Mouse (Mus musculus): ENCODE measurements around the gene Strc. TPM values are rescaled to one million over a fixed set of nuclear protein-coding genes. Genes with fewer than 3 reads are reported as not detected.

The Strc gene
- polyA plus RNA-seq, 1 experiment from 2014 or later = not detected

DNA sequence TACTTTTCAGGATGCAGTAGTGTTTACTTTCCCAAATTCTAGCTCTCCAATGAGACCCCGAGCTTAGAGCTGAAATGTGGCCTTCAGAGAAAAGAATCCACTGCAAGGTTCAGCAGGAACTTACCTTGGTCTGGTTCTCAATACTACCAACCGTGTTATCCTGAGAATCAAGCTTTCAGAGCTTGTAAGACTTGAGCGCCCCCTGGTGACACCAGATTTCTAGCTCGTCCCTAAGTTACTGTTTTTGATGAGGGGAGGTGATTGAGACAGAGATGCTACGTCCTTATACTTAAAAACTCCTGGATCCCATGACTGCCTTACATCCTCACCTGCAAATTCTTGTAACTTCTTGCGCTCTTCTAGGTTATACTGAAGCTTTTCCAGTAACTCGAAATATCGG is 9.7 kb upstream of the Strc start:
- peak; percentile 74 for DNase-seq (ENCODE audit: extremely low spot score, low spot score)
- H3K4me1 ChIP-seq = no peaks in the 10 kb centered on the region
- H3K36me3 ChIP-seq (replicated peaks) = no peaks in the 10 kb centered on the region
- no peak overlapping the region for H3K27ac ChIP-seq
- no peaks in the 10 kb centered on the region for H3K9me3 ChIP-seq
- 15% methylated on average over 8 of the region's 8 CpGs for WGBS
- no peaks in the 10 kb centered on the region for H3K27me3 ChIP-seq (ENCODE audit: poor library complexity, severe bottlenecking)
- no peak overlapping the region for H3K4me3 ChIP-seq

DNA sequence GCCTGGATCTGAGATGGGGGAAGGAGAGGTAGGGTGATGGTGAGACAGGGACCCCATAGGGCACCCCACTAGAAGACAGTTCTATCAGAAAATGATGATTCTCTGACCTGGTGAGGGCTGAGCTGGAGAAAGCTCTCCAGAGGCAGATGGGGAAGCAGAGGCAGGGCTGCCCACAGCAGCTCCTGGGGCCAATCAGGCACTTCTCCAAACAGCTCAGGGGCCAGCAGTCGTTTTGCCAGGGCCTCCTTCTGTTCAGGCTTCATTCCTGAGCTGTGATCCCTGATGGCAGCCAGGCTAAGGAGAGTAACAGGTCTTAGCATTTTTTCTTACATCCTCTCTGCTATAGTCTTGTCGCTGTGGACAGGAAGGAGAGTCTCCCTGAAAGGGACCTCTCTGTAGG is 12.2 kb downstream of the Strc start:
- Histone ChIP-seq H3K27me3 (ENCODE audit: poor library complexity, severe bottlenecking) (no peaks in the 10 kb centered on the region), H3K27ac (no peak overlapping the region), H3K9me3 (no peaks in the 10 kb centered on the region), H3K36me3 (replicated peaks) (no peaks in the 10 kb centered on the region), H3K4me3 (no peak overlapping the region), H3K4me1 (0 out of 2 replicates have a peak, but pooled peaks cover 2% of the 10 kb centered on the region)
- WGBS = 53% methylated on average over 2 of the region's 2 CpGs
- DNase-seq (ENCODE audit: extremely low spot score, low spot score) = no peak

DNA sequence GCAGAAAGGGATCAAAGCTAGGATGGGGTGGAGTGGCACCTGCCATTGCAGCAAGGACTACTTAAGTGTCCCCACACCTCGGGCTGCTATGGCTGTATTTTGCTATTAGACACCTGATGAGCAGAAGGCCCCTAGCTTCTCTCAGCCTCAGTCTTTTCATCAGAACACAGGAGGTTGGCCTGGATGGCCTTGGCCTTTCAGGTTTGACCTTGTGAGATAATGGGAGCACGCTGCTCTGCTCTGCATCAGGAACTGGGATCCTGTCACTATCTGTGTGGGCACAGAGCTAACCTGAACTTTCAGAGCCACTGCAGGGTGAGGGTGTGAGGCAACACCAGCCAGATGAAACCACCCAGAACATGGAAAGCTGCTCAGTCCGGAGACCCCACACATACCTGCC is 14.7 kb downstream of the Strc start:
- DNase-seq (ENCODE audit: extremely low spot score, low spot score) = no peak
- WGBS = 80% methylated on average over 3 of the region's 3 CpGs
- H3K4me3 ChIP-seq = no peak overlapping the region
- H3K27me3 ChIP-seq (ENCODE audit: poor library complexity, severe bottlenecking) = no peaks in the 10 kb centered on the region
- no peaks in the 10 kb centered on the region for H3K36me3 ChIP-seq (replicated peaks)
- H3K9me3 ChIP-seq = no peaks in the 10 kb centered on the region
- no peaks in the 10 kb centered on the region for H3K4me1 ChIP-seq
- H3K27ac ChIP-seq = no peak overlapping the region

DNA sequence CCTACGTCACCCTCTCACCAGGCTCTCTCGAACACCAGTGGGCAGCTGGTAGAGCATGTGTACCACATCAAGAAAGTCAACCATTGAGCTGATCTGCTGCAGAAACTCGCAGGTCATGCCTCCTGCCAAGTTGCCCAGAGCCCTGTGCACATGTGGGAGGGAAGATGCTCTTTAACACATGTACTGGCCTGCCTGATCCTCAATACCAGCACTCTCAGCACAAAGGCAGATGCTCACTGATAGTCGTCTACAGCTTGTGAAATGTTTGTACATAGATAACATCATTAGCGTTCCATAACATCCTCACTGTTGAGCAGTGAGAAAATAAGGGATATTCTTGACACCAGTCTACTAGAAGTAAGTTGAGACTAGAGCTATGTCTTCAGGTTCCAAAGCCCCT is 16.0 kb downstream of the Strc start:
- no peak overlapping the region for H3K27ac ChIP-seq
- no peaks in the 10 kb centered on the region for H3K36me3 ChIP-seq (replicated peaks)
- no peaks in the 10 kb centered on the region for H3K9me3 ChIP-seq
- H3K4me3 ChIP-seq = no peak overlapping the region
- no peak for DNase-seq (ENCODE audit: extremely low spot score, low spot score)
- H3K4me1 ChIP-seq = no peaks in the 10 kb centered on the region
- no peaks in the 10 kb centered on the region for H3K27me3 ChIP-seq (ENCODE audit: poor library complexity, severe bottlenecking)
- WGBS = 84% methylated on average over 5 of the region's 5 CpGs

DNA sequence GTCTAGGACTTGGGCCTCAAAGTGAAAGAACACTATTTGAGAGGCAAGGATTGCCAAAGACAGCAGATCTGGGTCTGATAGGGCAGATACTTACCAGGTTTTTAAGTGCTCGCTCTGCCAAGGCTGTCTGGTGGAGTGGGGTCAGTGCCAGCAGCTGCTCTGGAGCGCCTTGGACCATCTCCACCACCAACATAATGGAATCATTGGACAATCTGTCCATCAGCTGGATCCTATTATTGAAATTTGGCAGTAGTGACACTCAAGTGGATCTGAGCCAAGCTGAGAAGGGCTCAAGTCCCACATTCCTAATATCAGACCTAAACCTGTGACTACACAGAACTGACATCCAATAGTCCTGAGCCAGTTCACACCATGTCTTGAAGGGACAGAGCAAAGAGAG is 18.1 kb downstream of the Strc start:
- H3K27me3 ChIP-seq (ENCODE audit: poor library complexity, severe bottlenecking) = no peaks in the 10 kb centered on the region
- no peak for DNase-seq (ENCODE audit: extremely low spot score, low spot score)
- no peak overlapping the region for H3K4me3 ChIP-seq
- H3K36me3 ChIP-seq (replicated peaks) = no peaks in the 10 kb centered on the region
- no peaks in the 10 kb centered on the region; the same call in 1 of the 2 replicates for H3K4me1 ChIP-seq
- no peaks in the 10 kb centered on the region for H3K9me3 ChIP-seq
- H3K27ac ChIP-seq = no peak overlapping the region
- 93% methylated on average over 2 of the region's 2 CpGs for WGBS

DNA sequence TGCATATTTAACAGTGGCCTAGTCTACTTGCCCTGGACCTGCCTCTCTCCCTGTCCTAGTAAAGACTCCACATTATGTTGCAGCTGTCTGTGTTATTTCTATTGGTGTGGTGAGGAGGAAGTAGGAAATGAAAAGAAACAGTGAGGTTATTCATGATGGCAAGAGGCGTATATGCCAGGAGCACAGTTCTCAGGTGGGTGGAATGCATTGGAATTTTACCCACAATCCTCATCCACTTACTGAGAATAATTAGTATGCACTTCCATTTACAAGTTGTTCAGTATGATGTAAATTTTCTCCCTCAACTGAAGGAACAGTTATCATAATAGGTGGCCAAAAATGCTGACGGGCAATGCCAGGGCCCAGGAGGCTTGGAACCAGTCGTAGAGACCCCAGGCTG is 23.3 kb downstream of the Strc start:
- Histone ChIP-seq H3K4me3 (no peak overlapping the region), H3K36me3 (replicated peaks) (no peaks in the 10 kb centered on the region), H3K9me3 (no peaks in the 10 kb centered on the region), H3K4me1 (peaks cover 9% of the 10 kb centered on the region), H3K27me3 (ENCODE audit: poor library complexity, severe bottlenecking) (peaks cover 12% of the 10 kb centered on the region), H3K27ac (no peak overlapping the region)
- WGBS = 89% methylated on average over 3 of the region's 3 CpGs
- no peak for DNase-seq (ENCODE audit: extremely low spot score, low spot score)

DNA sequence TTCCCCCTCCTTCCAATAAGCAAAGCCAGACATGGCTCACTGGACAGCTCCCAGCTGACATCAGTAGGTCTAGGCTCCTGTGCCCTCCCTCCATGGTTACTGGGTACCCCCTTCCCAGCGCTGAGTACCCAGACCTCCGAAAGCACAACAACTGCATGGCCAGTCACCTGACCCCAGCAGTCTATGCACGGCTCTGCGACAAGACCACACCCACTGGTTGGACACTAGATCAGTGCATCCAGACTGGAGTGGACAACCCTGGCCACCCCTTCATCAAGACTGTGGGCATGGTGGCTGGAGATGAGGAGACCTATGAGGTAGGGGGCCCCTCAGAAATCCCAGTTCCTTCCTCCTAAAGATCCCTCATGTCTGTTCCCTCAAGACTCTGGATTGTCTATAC is 27.5 kb downstream of the Strc start:
- peaks cover 39% of the 10 kb centered on the region for H3K27me3 ChIP-seq (ENCODE audit: poor library complexity, severe bottlenecking)
- H3K27ac ChIP-seq = no peak overlapping the region
- peaks cover 26% of the 10 kb centered on the region for H3K4me1 ChIP-seq
- no peaks in the 10 kb centered on the region for H3K36me3 ChIP-seq (replicated peaks)
- DNase-seq (ENCODE audit: extremely low spot score, low spot score) = no peak
- H3K9me3 ChIP-seq = no peaks in the 10 kb centered on the region
- H3K4me3 ChIP-seq = no peak overlapping the region
- WGBS = 44% methylated on average over 4 of the region's 4 CpGs

DNA sequence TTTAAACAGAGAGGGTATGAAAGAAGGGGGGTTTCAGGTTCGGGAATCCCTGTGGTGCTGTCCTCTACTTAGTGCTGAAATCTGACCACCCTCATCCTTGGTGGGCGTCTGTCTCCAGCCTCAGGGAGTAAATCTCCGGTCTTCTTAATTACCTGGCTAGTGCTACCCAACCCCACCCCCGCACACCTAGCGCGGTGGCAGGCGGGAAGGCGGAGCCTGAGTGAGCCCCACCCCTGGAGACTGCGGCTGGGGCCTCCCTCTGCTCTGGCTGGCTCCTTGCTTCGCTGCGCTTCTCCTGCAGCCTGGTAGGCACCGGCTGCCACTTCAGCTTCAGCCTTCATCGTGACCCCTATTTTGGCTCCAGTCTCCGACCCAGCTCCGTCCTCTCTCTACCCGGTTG is 28.6 kb downstream of the Strc start:
- peaks cover 32% of the 10 kb centered on the region for H3K4me1 ChIP-seq
- under 1% methylated on average over 16 of the region's 16 CpGs for WGBS
- H3K27ac ChIP-seq = peak overlapping the region; percentile 41; the same call in 1 of the 2 replicates
- peak overlapping the region; percentile 49 for H3K4me3 ChIP-seq
- H3K27me3 ChIP-seq (ENCODE audit: poor library complexity, severe bottlenecking) = peaks cover 39% of the 10 kb centered on the region
- H3K36me3 ChIP-seq (replicated peaks) = no peaks in the 10 kb centered on the region
- peak; percentile 50 for DNase-seq (ENCODE audit: extremely low spot score, low spot score)
- H3K9me3 ChIP-seq = no peaks in the 10 kb centered on the region

DNA sequence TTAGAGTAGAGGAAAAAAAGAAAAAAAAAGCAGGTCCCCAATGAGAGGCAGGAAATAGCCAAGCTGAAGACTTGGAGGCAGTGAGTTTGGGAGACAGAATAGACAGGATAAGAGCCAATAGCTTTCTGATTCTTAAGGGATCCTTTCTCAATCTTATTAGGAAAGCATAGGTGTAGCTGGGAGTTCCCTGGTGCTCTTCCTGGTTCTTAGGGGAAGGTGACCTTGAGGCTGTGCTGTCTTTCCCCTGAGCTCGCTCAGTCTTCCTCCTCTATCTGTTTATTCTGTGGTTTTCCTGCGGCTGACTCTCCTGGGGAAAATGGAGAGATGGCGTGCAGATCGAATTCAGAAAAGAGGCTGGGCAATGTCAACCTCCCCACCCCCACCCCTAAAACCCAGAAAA is 29.0 kb downstream of the Strc start:
- H3K4me3 ChIP-seq = peak overlapping the region; percentile 49
- H3K9me3 ChIP-seq = no peaks in the 10 kb centered on the region
- H3K36me3 ChIP-seq (replicated peaks) = no peaks in the 10 kb centered on the region
- H3K4me1 ChIP-seq = peaks cover 32% of the 10 kb centered on the region
- no peak for DNase-seq (ENCODE audit: extremely low spot score, low spot score)
- 6% methylated on average over 4 of the region's 4 CpGs for WGBS
- no peak overlapping the region for H3K27ac ChIP-seq
- H3K27me3 ChIP-seq (ENCODE audit: poor library complexity, severe bottlenecking) = peaks cover 39% of the 10 kb centered on the region

DNA sequence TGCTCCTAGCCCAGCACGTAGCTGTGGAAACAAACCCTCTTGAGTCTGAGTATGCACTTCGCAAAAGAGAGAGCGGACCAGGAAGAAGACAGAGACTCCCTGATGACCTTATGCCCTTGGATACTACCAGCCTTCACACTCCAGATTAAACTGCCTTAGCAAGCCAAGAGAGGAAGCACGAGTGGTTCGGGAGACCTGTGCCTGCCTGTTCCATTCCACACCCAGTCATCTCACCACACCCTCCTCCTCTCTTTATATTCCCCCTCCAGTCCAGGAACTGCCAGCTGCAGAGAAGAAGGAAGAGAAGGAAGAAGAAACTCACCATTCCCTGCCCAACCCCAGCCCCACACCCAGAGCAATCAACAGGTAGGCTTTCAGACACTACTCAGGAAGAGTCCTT is 29.5 kb downstream of the Strc start, which contains the start of gene Ckmt1:
Gene Ckmt1 (plus strand): TSS at position 221 of the 400 bp plus-strand sequence.
- 0 out of 2 replicates have a peak within 1 kb of the TSS, but pooled peaks have one; percentile 41 for H3K27ac ChIP-seq

DNA sequence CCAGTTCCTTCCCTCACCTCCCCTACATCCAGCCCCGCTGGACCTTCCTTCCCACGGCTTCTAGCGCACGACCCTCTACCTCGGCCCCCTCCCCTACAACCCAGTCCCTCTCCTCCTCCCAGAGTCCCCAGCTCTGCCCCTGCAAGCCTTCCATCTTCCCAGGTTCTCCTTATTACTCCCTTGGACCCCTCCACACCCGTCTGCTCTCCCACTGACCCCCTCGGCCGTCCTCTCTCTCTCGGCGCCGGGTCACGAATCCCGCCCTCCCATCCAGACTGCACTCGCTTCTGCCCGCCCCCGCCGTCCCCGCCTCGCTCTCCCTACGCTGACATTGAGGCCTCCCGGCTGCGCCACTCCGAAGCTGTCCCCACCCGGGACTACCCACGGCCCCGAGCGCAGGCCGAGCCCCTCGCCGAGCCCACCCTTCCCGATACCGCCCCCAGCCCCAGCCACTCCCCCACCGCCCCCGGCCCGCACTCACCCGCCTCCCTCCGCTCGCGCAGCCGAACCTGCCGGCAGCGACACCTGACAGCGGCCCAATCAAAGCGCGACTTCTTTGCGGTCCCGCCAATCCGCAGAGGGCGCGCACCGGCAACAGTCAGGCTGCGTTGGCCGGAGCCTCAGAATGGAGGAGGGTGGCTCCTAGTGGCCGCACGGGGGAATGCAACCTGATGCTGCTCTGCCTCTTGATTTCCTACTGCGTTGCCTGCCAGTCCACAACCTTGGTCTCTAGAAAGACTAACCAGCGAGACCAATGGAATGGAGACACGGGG is 32.0 kb downstream of the Strc start, which contains the start of gene Ppip5k1:
Gene Ppip5k1 (minus strand): TSS at position 577 of the 773 bp plus-strand sequence.
- DNase-seq (ENCODE audit: extremely low spot score, low spot score) = peak; percentile 98
- H3K9me3 ChIP-seq = no peaks in the 10 kb centered on the region
- peak within 1 kb of the TSS; percentile 93 for H3K27ac ChIP-seq
- H3K4me1 ChIP-seq = peaks cover 32% of the 10 kb centered on the region
- H3K4me3 ChIP-seq = peak within 1 kb of the TSS; percentile 67
- peaks cover 39% of the 10 kb centered on the region for H3K27me3 ChIP-seq (ENCODE audit: poor library complexity, severe bottlenecking)
- under 1% methylated on average over 58 of the region's 58 CpGs for WGBS
- no peaks in the 10 kb centered on the region for H3K36me3 ChIP-seq (replicated peaks)

More for the DNA sequence above, 29.5 kb downstream of the Strc start, which contains the start of gene Ckmt1:
- peak within 1 kb of the TSS; percentile 49 for H3K4me3 ChIP-seq
- WGBS = 72% methylated on average over 5 of the region's 5 CpGs
- no peak for DNase-seq (ENCODE audit: extremely low spot score, low spot score)
- H3K9me3 ChIP-seq = no peaks in the 10 kb centered on the region
- H3K4me1 ChIP-seq = peaks cover 32% of the 10 kb centered on the region
- no peaks in the 10 kb centered on the region for H3K36me3 ChIP-seq (replicated peaks)
- H3K27me3 ChIP-seq (ENCODE audit: poor library complexity, severe bottlenecking) = peaks cover 39% of the 10 kb centered on the region

DNA sequence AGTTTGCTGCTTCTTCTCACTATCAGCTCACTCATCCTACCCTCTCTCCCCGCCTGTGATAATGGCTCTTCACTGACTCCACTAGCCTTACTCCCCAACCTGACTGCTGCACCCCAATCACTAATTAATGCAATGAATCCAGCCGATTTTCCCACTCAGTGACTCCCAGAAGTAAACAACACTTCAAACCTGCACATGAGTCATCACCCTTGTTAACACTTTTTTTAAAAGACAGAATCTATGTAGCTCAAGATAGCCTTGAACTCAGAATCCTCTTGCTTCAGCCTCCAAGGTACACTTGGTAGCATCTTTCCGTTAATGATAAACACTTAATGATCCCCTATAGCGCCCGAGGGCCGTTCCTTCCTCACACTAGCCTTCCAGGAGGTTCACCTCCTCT is 32.6 kb downstream of the Strc start:
- Histone ChIP-seq H3K27ac (peak overlapping the region; percentile 93), H3K4me3 (peak overlapping the region; percentile 67), H3K27me3 (ENCODE audit: poor library complexity, severe bottlenecking) (peaks cover 34% of the 10 kb centered on the region), H3K9me3 (no peaks in the 10 kb centered on the region), H3K4me1 (peaks cover 31% of the 10 kb centered on the region), H3K36me3 (replicated peaks) (0 out of 2 replicates have a peak, but pooled peaks cover 2% of the 10 kb centered on the region)
- 4% methylated on average over 6 of the region's 6 CpGs for WGBS
- DNase-seq (ENCODE audit: extremely low spot score, low spot score) = no peak

DNA sequence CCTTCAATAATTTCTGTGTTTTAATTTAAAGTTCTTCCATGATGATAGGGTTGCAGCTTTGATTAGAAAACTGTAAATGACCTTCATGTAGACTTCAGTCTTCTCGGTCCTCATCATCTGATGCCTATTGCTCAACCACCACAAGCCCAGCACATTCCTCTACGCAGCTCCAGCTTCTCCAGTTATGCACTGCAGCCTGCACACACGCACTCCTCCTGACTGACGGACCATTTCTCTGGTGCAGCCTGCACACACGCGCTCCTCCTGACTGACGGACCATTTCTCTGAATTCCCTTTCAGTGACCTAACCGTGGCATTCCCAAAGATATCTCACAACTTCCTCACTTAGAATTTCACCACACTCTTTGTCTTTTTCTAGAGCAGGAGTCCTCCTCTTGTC is 33.8 kb downstream of the Strc start:
- WGBS = 83% methylated on average over 8 of the region's 8 CpGs
- H3K27me3 ChIP-seq (ENCODE audit: poor library complexity, severe bottlenecking) = peaks cover 22% of the 10 kb centered on the region
- DNase-seq (ENCODE audit: extremely low spot score, low spot score) = no peak
- no peaks in the 10 kb centered on the region for H3K9me3 ChIP-seq
- peaks cover 19% of the 10 kb centered on the region for H3K4me1 ChIP-seq
- H3K27ac ChIP-seq = no peak overlapping the region
- 0 out of 2 replicates have a peak, but pooled peaks cover 3% of the 10 kb centered on the region for H3K36me3 ChIP-seq (replicated peaks)
- no peak overlapping the region for H3K4me3 ChIP-seq
